Mouse (Mus musculus) thymus, postnatal 10 days (tissue): ENCODE data around the gene Acat2.
"Not testable (repeated sequence)": the region's sequence is repeated elsewhere in the genome, so short reads cannot be mapped to it uniquely, and the experiment has no call there.

ENCODE experiments used
- DNase-seq, 2 experiments: peaks; one replicate each; pipeline ENCODE4 v3.0.0; 2021; ENCODE audit warnings: low spot score in 2 of 2

The Acat2 gene

DNA sequence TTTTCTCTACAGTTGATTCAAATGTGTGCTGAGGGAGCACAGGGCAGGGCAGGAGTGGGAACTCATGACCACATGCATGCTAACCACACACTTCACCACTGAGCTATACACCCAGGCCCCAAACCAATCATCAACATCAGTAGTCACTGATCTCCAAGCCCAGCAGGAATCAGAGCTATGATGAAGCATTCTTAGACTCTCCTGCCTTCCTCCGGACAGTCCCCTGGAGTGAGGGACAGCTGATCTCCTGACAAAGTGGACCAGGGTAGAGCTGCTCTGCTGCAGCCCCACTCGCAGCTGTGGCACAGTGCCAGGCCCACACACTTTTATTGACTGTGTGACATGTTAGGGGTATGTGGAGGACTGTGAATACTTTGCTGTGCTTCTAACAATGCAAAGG lies 1.2 kb downstream of the Acat2 start:
- DNase-seq: not testable (repeated sequence)

DNA sequence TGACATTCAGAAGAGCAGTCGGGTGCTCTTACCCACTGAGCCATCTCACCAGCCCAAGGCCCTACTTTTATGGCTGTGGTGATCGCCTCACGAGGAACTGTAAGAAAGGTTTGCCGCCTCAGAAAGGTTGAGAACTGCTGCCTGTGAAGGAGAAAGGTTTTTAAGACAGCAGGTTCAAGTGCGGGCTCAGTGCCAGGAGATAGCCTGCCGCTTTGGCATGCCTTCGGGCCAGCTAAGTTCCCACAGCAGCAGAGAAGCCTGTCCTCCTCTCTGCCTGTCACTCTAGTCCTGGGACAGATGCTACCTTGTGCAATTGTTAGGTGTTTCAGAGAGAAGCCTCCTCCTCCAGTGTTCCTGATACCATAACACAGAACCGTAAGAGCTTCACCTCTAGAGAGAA lies 3.9 kb downstream of the Acat2 start:
- DNase-seq: no peak

DNA sequence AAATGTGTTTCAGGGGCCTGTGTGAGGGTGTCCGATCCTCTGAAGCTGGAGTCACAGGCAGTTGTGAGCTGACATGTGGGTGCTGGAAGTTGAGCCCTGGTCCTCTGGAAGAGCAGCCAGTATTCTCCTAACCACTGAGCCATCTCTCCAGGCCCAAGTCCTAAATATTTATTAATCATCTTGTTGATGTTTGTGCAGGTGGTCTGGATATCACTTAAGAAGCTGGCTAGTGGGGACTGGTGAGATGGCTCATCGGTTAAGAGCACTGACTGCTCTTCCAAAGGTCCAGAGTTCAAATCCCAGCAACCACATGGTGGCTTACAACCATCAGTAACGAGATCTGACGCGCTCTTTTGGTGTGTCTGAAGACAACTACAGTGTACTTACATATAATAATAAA lies 10.9 kb downstream of the Acat2 start:
- DNase-seq: no peak

- DNase-seq: no peak
These were observed 17.9 kb downstream of the Acat2 start for GRCm38 (mm10) chr17:12942459-12943162.

DNA sequence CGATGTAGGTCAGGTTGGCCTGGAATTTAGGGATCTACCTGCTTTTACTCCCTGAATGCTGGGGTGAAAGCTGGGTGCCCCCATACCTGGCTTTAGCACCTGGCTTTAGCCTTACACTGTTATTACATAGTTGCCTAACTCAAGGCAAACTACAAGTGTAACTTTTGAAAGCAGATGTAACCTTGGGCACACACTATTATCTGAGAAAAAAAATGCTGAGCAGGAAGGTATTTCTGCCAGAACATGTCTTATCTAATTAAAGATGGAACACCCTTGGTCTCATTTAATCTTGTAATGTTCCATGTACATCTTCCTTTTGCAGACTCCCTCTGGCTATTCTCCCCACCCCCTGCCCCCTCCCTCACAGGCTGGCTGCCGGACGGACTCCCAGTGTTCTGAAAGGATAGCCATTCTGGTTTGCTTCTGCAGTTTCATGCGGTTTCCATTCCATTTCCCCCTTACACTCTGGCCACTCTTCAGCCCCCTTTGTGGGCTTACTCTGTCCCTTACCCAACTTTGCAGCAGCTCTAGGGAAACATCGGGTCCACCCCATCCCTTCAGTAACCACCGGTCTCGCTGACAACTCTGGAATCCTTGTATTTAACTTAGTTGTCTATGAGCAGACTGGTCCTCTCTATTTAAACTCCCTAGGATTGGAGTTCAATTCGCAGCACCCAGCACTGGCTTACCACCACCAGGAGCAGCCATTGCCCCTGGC lies 18.8 kb downstream of the Acat2 start:
- no peak for DNase-seq

GRCm38 (mm10) chr17:12940151-12940805 lies 20.3 kb downstream of the Acat2 start, which contains the start of gene Acat3:
TSS of gene Acat3 (minus strand) at chr17:12940600.
- no peak for DNase-seq

DNA sequence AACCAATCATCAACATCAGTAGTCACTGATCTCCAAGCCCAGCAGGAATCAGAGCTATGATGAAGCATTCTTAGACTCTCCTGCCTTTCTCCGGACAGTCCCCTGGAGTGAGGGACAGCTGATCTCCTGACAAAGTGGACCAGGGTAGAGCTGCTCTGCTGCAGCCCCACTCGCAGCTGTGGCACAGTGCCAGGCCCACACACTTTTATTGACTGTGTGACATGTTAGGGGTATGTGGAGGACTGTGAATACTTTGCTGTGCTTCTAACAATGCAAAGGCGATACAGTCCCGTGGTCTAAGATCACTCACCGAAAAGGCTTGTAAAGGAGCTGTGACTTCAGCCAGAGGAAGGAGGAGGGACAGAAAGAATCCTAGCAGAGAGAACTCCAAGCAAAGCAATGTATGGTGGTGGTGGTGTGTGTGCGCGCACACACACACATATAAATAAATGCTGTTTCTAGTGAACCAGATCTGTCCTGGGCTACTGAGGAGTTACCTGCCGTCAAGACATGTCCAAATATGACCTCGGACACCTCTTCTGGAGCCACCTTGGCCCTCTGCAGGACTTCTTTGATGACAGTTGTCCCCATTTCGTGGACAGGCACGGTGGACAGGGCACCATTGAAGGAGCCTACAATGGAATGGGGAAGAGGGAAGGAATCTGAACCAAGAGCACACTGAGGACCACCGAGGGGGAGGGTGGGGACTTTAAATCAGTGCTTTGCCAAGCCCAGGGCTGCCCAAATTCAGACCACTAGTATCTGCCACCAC lies 21.0 kb downstream of the Acat2 start:
- not testable (repeated sequence) for DNase-seq

DNA sequence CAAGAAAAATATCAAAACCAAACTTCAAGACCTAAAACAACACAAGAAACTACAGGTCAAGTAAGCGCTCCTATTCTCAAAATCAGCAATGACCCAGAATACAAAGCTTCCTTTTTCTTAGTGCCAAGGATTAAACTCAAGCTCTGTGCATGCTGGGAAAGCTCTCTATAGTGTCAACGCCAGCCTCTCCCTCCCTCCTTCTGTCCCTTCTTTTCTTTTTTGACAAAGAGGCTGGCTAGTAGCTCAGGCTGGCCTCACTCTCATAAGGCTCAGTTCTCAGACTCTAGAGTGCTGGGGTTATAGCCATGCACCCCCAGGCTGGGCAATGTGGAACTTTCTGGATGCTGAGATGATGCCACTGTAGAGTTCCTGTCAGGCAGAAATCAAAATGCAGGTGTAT lies 22.5 kb downstream of the Acat2 start:
- no peak for DNase-seq

DNA sequence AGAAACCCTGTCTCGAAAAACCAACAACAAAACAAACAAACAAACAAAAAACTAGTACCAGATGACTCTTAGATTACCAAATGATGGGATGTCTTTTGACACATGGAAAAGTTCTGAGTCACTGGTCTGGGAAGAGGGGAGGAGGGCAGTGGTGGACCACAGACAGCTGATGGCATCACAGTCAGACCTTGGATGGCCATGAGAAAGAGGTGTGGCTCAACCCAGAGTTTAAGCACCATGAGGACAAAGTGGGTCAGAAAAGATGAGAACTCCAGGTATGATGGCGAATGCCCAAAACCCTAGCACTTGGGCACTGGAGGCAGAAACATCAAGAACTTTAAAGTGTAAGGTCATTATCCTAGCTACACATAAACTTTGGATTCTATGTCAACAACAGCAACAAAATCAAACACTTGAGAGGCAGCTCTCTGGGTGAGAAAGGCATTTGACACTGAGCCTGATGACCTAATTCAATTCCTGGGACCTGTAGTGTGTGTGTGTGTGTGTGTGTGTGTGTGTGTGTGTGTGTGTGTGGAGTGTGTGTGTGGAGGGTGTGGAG lies 23.1 kb downstream of the Acat2 start:
- DNase-seq: no peak

- DNase-seq: no peak
These were observed 24.8 kb downstream of the Acat2 start for GRCm38 (mm10) chr17:12935719-12936118.

- DNase-seq: not testable (repeated sequence)
These were observed 29.0 kb downstream of the Acat2 start for GRCm38 (mm10) chr17:12931576-12931975.

DNA sequence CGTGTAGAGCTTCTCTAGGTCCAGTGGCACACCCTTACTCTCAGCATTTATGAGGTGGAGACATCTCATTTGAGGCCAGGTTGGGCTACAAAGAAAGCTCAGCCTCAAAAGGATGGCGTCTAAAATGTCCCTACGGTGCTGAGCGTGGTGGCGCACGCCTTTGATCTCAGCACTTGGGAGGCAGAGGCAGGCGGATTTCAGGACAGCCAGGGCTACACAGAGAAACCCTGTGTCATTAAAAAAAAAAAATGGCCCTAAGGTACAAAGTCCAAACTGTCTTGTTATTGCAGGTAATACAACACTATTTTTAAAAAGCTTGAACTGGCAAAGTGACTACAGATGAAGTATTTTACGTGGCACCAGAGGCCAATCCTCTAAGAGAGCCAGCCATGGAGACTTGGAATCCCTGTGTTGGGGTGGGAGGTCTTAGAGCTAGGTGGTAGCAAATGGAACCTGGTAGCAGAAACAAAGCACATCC lies 34.8 kb downstream of the Acat2 start:
- no peak for DNase-seq

DNA sequence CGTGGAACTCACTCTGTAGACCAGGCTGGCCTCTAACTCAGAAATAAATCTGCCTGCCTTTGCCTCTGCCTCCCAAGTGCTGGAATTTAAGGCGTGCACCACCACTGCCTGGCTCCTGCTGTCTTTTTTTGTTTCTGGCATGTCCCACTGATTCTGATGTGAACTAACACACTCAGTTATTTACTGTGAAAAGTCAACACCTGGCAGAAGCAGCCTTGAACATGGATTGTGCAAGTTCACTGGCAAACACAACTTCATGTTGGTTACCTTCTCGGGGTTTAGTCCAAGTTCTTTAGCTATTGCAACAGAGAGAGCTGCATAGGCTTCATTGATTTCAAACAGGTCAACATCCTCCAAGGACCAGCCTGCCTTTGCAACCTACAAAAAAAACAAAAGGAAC lies 35.5 kb downstream of the Acat2 start:
- DNase-seq: no peak

DNA sequence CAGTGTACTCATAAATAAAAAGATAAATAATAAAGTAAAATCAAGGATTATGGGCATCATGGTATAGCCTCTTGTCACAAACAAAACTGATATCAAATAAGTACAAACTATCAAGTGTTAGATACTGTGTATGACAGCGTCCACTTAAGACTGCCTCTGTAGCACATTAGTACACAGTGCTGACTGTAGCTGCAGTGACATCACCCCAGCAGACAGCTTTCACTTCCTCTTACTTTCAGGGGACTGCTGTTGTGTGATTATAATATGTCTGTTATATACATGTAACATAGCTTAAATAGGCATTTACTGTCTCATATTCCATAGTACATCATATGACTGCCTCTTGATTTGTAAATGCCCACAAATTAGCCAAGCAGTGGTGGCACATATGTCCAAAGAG lies 39.5 kb downstream of the Acat2 start:
- DNase-seq: no peak

DNA sequence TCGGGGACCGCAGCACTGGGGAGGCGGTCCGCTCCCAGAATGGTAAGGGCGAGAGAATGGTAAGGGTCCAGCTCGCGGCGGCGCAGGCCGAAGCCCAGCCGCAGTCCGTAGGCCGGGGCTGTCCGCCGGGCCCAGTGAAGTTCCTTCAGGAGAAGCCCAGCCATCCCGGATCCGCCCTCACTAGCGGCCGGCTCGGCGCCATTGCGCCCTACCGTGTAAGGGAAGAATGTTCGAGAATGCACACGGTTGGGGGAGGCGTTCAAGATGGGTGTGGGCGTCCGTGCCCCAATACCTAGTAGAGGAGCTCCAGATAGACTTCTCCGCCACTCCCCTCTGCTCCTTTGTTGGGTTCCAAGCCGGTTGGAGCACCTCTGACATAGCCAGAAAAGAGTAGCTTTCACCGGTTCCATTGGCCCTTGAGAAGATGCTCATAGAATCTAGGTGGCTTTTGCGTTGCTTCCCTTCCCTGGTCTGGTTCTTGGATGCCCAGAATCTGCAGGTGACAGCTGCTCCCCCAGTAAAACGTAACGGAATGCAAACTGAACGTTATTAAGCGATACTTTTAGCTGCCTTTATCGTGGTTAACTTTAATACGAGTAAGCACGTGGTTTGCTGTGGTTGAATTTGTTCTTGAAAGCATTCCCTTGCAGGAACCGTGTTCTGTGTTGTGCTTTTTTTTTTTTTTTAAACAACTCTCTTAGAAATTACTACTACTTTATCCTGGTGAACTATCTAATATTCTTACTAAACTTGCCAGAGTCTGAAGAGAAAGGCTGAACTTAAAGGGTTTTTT lies 43.8 kb downstream of the Acat2 start:
- DNase-seq: peak; percentile 35 to 66

GRCm38 (mm10) chr17:12915881-12916583 lies 44.5 kb downstream of the Acat2 start, which contains the start of gene Mrpl18:
TSS of gene Mrpl18 (minus strand) at chr17:12916345.
- DNase-seq: peak; percentile 97 to 99

GRCm38 (mm10) chr17:12915488-12915880 lies 45.1 kb downstream of the Acat2 start, which contains the start of gene Tcp1:
TSS of gene Tcp1 (plus strand) at chr17:12915701.
- no peak for DNase-seq

GRCm38 (mm10) chr17:12910391-12910790 lies 50.2 kb downstream of the Acat2 start:
- DNase-seq: no peak

GRCm38 (mm10) chr17:12909361-12910280 lies 50.9 kb downstream of the Acat2 start, which contains the start of gene Pnldc1:
TSS of gene Pnldc1 (minus strand) at chr17:12910230.
- DNase-seq: no peak
